Mouse (Mus musculus) ES-E14 (cell line): ENCODE data around the gene Tex44.

Source experiments
- CHD2 ChIP-seq: IDR thresholded peaks from 2 replicates; pipeline ENCODE4 v1.6.1; 2014; ENCODE audit warnings: mild to moderate bottlenecking, low read depth, low read length, inconsistent platforms
- HCFC1 ChIP-seq: IDR thresholded peaks from 2 replicates; pipeline ENCODE4 v1.6.1; 2012; ENCODE audit warnings: low read length, inconsistent platforms, borderline replicate concordance; ENCODE audit not compliant: insufficient read depth
- MAFK ChIP-seq: IDR thresholded peaks from 2 replicates; pipeline ENCODE4 v1.6.1; 2014; ENCODE audit warnings: mild to moderate bottlenecking, low read depth, low read length, inconsistent platforms; ENCODE audit not compliant: insufficient read depth
- ZC3H11A ChIP-seq: IDR thresholded peaks from 2 replicates; pipeline ENCODE4 v1.6.1; 2012; ENCODE audit warnings: low read depth, mild to moderate bottlenecking, inconsistent platforms, low read length, borderline replicate concordance
- ZNF384 ChIP-seq: IDR thresholded peaks from 2 replicates; pipeline ENCODE4 v1.6.1; 2012; ENCODE audit warnings: low read depth, low read length, inconsistent platforms

GRCm38 (mm10) chr1:86378662-86379061, 47.5 kb upstream of the Tex44 start:
- TF ChIP-seq CHD2 (no peak), ZC3H11A (no peak), HCFC1 (no peak), MAFK (no peak), ZNF384 (no peak)
